Mouse (Mus musculus) megakaryocyte-erythroid progenitor cell, adult 5-6 weeks (primary cell): Measurements from ENCODE around the gene Pald1. TPM values are rescaled to one million over a fixed set of nuclear protein-coding genes. Genes with fewer than 3 reads are reported as not detected.

Source experiments
- total RNA-seq, 2 experiments: library from RNA; stranded (forward) in 1 of 2; stranded (reverse) in 1 of 2; fragments of 200-1000, 215-1000 nt in 1 of 2; fragments of >200 nt in 1 of 2; fragmentation: Nextera tagmentation in 1 of 2; gene quantifications; 2 replicates each; pipeline ENCODE4 v1.2.3; 2014 to 2017

Pald1 gene
- total RNA-seq, 2 experiments from 2014 or later: not detected

Other genes with a start within 250 kb of the Pald1 start
- 18.2 and 34.1 TPM in 2 replicates for gene Sgpl1, start 235.8 kb downstream of the Pald1 start, total RNA-seq (2014; fragmentation: Nextera tagmentation)
- gene Sgpl1, start 235.8 kb downstream of the Pald1 start, total RNA-seq (2017): 7.0 and 25.2 TPM in 2 replicates
- gene Tbata, start 211.6 kb downstream of the Pald1 start, total RNA-seq (2014; fragmentation: Nextera tagmentation): not detected in 2 replicates
- not detected in 2 replicates for gene Tbata, start 211.6 kb downstream of the Pald1 start, total RNA-seq (2017)
- gene Adamts14, start 110.1 kb downstream of the Pald1 start, total RNA-seq (2014; fragmentation: Nextera tagmentation): 2.0 TPM in 1 of 2 replicates, not detected in the other
- 1.6 TPM in 1 of 2 replicates, not detected in the other for gene Adamts14, start 110.1 kb downstream of the Pald1 start, total RNA-seq (2017)
- 0.42 TPM in 1 of 2 replicates, not detected in the other for gene Prf1, start 85.7 kb downstream of the Pald1 start, total RNA-seq (2014; fragmentation: Nextera tagmentation)
- gene Prf1, start 85.7 kb downstream of the Pald1 start, total RNA-seq (2017): 2.2 TPM in 1 of 2 replicates, not detected in the other
- gene Nodal, start 34.4 kb upstream of the Pald1 start, total RNA-seq (2014; fragmentation: Nextera tagmentation): not detected in 2 replicates
- not detected in 2 replicates for gene Nodal, start 34.4 kb upstream of the Pald1 start, total RNA-seq (2017)
- 170 and 205 TPM in 2 replicates for gene Eif4ebp2, start 69.1 kb upstream of the Pald1 start, total RNA-seq (2014; fragmentation: Nextera tagmentation)
- gene Eif4ebp2, start 69.1 kb upstream of the Pald1 start, total RNA-seq (2017): 11.5 and 16.3 TPM in 2 replicates
- gene Lrrc20, start 92.3 kb upstream of the Pald1 start, total RNA-seq (2014; fragmentation: Nextera tagmentation): 14.3 and 19.5 TPM in 2 replicates
- gene Lrrc20, start 92.3 kb upstream of the Pald1 start, total RNA-seq (2017): 8.0 and 10.9 TPM in 2 replicates
- not detected in 2 replicates for gene Npffr1, start 212.0 kb upstream of the Pald1 start, total RNA-seq (2014; fragmentation: Nextera tagmentation)
- not detected in 2 replicates for gene Npffr1, start 212.0 kb upstream of the Pald1 start, total RNA-seq (2017)